Mouse (Mus musculus) liver, postnatal 0 days (tissue): ENCODE measurements around the gene Zbtb49.

Experiments
- CTCF ChIP-seq: sonication (generic); IDR thresholded peaks from 2 replicates; pipeline ENCODE4 v1.5.1; 2016; ENCODE audit warnings: antibody characterized with exemption, low read depth
- EP300 ChIP-seq: IDR thresholded peaks from 2 replicates; pipeline ENCODE4 v1.6.1; 2016; ENCODE audit warnings: antibody characterized with exemption, low read depth, mild to moderate bottlenecking

DNA sequence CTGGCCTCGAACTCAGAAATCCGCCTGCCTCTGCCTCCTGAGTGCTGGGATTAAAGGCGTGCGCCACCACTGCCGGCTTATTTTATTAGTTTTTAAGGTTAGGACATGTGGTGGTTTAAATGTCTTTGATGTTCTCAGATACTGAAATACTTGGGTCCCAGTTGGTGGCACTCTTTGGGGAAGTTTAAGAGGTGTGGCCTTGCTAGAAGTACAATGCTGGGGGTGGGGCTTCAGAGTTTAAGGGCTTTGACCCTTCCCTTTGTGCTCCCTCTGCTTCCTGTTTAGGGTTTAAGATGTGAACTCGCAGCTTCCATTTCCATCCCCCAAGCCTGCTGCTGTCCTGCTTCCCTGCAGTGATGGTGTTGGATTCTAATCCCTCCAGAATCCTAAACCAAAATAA, 21.7 kb upstream of the Zbtb49 start:
- TF ChIP-seq CTCF (no peak), EP300 (no peak)
